Mouse (Mus musculus): ENCODE data around the gene Tbc1d15.
"Not testable (repeated sequence)": the region's sequence is repeated elsewhere in the genome, so short reads cannot be mapped to it uniquely, and the experiment has no call there.

Tbc1d15 gene

DNA sequence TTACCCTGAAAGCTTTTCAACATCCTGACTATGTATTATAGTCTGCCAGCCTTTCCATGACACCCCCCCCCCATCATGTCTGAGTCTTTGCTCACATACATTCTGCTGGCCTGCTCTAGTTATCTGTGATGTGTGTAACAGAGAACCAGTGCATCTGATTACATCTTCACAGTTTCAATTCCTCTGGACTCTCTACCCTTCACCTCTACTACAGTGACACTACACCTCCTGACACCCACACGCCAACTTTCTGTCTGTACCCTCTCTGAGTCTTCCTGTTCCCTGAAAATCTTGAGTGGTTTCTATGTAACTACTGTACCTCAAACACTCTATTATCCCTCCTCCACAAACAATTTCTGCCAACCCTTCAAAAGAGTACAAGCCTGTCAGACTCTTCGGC lies 5.8 kb downstream of the Tbc1d15 start:
- no peak for DNase-seq (ENCODE audit: low spot score)

DNA sequence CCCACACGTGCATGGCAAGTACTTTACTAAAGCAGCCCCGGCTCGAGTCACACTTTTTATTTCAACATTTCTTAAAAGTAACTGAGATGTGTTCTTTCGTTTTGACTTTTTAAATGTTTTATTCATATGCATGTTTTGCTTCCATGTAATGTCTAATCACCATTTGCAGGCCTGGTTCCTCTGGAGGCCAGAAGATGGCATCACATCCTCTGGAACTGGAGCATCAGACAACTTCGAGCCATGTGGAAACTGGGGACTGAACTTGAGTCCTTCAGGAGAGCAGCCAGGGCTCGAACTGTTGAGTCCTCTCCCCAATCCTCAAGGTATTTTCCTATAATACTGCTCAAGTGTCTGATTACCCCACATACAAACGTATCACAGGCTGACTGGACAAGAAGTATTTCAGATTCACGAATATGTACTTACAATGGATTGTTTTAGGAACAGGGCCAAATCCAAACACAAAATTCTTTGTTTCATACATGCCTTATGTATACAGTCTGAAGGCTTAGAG lies 10.1 kb downstream of the Tbc1d15 start:
- no peak for DNase-seq (ENCODE audit: low spot score)

DNA sequence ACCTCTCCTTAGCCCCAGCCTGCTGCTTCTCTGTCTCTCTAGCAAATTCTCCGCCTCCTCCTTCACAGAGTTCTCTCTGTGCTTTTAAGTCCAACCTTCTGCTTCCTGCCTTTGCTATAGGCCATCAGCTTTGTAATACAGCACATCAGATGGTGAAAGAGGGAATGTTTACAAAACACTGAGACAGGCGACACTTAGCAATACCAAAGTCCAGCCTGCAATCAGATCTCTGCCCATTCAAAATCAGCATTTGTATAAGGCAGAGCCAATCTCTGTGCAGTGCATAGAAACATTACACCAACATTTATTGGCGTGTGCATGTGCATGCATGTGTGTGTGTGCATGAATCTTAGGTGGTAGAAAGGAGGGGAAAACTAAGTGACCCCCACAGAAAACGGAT lies 13.3 kb downstream of the Tbc1d15 start:
- no peak for DNase-seq (ENCODE audit: low spot score)

DNA sequence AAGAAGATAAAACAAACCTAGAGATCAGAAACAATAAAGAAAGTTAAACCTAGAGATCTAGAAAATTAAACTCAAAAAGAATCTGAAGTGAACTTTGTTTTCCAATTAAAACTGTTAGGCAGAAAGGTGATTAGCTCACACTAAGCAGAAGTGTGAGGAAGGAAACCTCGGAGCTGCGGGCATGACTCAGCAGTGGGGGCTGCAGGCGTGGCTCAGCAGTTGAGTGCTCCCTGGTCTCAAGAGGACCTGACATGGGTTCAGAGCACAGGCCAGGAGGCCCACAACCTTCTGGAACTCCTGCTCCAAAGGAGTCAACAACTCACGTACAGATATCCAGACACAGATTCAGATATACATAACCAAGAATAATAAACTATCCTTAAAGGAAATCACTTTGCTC lies 14.5 kb downstream of the Tbc1d15 start:
- no peak for DNase-seq (ENCODE audit: low spot score)

DNA sequence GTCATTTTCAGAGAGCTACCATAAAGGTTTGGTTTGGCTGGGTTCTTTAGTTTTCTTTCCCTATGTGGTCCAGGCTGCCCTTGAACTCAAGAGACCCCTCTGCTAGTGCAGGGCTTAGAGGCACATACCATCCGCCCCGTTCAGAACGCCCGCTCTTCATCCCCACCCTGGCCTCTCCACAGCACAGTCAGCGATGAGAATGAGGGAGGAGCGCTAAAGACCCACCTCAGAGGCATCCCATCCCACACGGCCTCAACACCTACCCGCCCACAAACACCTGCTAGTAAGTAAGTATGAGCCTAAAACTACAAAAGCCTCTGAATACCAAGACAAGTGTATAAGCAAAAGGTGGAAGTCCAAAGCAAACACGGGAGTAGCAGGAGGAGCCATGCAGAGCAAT lies 15.8 kb downstream of the Tbc1d15 start:
- no peak for DNase-seq (ENCODE audit: low spot score)

DNA sequence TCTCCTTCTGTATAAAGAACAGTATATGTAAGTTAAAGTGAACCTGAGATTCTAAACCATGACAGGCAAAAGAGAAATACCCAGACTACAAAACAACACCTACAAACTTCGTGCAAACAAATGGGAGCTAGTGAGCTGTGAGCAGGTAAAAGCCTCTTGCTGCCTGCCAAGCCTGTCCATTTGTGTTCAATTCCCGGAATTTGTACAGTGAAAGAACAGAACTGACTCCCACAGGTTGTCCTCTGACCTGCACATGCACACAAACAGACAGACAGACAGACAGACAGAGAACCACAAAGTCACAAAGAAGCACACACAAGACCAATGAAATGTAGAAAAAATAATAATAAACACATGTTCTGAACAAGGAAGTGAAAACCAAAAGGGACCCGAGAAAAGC lies 17.5 kb downstream of the Tbc1d15 start:
- no peak for DNase-seq (ENCODE audit: low spot score)

DNA sequence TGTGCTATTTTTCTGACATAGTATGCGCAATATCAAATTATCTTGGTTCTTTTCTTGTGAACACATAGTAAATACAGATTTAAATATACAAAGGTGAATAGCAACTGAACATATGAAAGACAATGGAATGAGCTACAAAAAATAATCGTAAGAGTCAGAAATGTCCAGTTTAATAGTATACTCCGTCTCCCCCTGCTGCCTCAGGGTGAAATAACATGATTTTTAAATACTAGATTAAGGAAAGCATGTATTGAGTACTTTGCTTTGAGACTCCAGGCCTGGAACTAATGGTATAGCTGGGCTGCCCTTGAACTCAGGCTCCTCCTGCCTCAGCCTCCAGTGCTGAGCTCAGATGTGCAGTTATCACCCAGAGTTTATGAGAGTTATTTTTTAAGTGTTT lies 18.8 kb downstream of the Tbc1d15 start:
- DNase-seq (ENCODE audit: low spot score), result no peak

DNA sequence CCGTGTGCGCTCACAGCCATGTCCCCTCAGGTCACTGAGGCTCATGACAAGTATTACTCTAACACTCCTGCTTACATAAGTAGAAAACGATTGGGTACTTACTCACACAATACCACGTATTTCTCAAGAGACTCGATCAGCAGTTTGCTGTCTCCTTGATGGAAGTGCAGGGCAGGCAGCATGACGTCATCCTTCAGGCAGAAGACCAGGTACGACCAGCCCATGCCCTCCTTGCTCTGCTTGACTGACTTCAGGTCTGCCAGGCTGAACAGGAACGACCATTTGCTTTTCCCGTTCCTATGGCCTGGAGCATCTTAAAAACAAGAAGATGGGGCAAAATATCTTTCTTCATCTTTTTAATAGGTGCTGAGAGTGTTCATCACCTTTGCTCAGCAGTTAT lies 22.2 kb downstream of the Tbc1d15 start:
- DNase-seq (ENCODE audit: low spot score), result no peak

DNA sequence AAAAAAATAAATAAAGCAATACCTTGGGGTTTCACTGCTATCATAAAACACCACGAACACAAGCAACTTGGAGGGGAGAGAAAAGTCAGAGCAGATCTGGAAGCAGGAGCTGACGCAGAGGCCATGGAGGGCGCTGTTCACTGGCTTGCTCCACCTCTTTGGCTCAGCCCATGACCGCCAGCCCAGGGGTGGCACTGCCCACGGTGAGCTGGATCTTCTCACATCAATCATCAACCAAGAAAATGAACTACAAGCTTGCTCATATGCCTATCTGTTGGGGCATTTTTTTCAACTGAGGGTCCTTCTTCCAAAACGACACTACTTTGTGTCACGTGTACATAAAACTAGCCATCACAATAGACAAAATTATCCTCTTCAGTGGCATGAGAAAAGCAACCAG lies 24.7 kb downstream of the Tbc1d15 start:
- no peak for DNase-seq (ENCODE audit: low spot score)

DNA sequence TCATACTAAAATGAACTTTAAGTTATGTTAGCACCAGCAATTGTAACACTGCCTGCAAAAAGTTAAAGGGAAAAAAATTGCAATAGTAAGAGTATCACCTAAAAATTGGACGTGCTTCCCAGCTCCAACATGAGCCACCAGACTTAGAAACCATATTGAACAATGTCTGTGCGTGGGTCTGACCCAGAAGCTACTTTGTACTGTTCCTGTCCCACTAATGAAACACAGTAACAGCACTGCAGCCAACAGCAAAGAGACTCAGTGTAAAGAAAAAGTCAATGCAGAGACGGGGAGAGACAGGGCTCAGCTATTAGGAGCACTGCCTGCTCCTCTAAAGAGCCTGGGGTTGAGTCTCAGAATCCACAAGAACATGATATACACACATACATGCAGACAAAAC lies 27.4 kb downstream of the Tbc1d15 start:
- DNase-seq (ENCODE audit: low spot score), result no peak

DNA sequence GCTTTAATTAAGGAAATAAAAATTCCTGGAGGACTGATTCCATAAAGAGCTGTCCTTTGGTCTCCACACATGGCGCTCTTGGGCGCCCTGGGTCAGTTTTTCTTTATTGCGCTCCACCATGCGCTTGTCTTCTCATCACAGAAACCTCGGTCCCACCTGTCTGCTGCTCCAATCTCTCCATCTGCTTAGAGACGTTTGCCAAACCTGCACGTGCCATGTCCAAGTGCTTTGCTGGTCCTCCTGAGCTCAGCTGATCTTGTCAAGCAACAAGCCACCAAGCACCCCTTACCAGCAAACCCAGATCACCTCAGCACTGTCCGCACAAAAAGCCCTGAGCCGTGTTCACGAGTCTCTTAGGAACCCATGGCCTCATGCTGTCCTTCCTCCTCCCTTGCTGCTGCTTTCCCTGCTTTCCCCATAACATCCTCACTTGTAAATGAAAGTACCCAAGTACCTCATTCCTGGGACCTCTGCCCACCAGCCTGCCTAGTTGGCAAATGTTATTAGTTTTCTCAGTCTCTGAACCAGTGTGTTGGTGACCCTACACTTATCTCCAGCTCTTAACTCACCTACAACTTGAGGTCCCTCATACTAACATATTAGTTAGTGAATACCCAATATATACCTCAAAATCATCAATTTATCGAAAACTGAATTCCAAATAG lies 38.2 kb downstream of the Tbc1d15 start:
- DNase-seq (ENCODE audit: low spot score), result no peak

DNA sequence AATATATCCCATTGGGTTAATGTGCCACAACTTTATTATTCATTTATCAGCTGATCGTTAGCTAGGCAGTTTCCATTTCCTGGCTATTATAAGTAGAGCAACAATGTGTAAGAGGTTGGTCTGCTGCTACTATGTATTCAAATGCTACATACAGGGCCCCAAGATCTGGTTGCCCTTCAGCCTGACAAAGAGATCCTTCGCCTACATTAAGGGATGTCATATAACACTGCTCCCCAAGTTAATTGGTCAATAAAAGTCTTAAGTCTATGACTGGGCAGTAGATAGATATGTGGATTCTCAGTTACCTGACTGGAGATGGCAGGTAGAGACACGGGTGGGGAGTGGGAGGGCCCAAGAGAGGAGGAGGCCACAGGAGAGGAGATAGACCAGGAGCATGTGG lies 45.4 kb downstream of the Tbc1d15 start:
- no peak for DNase-seq (ENCODE audit: low spot score)

DNA sequence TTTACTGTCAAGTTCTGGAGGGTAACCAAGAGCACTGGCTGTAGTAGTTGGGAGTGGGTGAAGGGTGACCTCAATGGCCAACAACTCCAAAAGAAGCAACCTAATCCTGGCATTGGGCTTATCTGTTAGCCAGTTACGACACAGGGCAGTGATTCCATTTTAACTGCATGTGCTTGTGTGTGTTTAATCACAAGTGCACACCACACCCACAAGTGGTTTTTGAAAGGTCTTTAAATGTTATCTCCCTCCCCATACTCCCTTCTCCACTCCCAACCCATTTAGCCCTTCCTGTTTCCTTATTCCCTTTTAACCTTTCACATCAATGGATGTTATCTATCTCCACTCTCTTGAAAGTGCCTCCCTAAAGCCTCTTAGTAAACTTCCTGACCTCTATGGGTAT lies 46.0 kb downstream of the Tbc1d15 start:
- DNase-seq (ENCODE audit: low spot score), result no peak

DNA sequence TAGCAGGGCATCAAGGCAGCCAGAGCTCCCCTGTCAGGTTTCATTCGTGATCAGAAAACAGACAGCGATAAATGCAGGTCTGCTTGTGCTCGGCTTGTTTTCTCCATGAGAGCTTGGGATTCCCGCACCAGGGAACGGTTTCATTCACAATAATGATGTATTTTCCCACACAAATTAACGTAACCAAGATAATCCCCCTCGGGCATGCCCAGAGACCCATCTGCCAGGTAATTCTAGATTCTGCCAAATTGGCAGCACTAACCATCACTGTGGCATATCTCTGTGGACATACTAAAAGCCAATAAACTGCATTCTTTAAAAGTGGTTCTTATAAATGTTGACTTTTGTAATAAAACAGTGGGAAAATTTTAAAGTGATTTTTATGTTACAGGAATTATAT lies 60.1 kb downstream of the Tbc1d15 start:
- DNase-seq (ENCODE audit: low spot score), result no peak

DNA sequence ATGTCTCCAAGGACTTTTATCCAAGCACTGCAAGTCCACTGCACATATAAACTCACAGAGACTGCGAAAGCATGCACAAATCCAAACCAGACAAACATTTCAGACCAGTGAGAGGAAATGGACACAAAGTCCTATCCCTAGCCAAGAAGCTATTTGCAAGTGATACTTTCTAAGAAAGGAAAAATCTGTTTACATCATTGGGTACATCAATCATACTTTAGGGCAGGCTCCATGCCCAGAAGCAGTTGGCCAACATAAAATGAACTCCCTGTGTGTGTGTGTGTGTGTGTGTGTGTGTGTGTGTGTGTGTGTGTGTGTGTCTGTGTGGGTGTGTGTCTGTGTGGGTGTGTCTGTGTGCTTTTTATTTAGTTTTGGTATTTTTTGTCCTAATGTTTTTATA lies 63.9 kb downstream of the Tbc1d15 start:
- DNase-seq (ENCODE audit: low spot score), result no peak

DNA sequence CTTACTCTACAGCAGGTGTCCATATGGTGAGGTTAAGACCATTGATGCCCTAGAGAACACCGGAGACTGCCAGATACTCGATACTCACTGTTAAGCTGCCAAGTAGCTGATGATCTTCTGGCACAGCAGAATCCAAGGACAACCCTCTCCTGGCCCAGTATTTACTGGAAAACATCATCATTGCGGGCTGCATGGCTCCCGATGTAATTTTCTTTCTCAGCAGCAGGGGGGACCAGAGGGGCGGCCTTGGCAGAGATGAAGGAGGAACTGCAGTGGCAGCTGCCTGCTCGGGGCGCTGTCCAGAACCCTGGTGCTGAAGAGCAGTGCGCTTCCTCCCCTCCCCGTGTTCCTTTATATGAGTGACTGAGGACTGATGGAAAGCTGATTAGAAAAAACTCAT lies 66.6 kb downstream of the Tbc1d15 start, which contains the start of gene Tph2:
TSS of gene Tph2 (minus strand) at position 326 of the 400 bp plus-strand sequence.
- peak; percentile 7 for DNase-seq (ENCODE audit: low spot score)

DNA sequence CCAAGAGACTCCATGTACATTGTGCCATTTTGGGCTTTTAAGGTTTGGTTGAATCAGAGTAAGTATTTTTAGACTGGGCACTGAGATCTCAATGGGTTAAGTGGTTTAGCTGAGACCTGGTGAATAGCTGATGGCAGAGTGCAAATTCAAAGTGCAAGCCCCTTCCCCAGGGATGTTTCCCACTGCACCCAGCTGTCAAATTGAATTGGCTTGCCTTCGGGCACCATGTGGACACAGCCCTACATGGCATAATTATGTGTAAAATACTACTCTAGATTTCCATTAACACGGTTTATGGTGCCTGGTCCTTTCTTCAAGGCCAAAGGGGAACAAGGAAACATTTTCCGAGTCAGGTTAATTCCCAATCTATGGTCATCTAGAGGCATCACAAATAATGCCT lies 70.2 kb downstream of the Tbc1d15 start:
- DNase-seq (ENCODE audit: low spot score), result no peak

DNA sequence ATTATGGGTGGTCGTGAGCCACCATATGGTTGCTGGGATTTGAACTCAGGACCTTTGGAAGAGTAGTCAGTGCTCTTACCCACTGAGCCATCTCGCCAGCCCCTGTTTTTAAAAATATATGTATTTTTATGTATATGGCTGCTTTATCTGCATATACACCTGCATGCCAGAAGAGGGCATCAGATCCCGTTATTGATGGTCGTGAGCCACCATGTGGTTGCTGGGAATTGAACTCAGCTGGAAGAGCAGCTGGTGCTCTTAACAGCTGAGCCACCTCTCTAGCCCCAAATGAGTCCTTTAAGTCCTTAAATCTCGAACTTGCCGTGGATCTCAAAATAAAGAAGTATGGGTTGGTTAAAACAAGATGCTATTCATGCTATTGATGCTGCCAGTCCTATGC lies 73.2 kb downstream of the Tbc1d15 start:
- not testable (repeated sequence) for DNase-seq (ENCODE audit: low spot score)

DNA sequence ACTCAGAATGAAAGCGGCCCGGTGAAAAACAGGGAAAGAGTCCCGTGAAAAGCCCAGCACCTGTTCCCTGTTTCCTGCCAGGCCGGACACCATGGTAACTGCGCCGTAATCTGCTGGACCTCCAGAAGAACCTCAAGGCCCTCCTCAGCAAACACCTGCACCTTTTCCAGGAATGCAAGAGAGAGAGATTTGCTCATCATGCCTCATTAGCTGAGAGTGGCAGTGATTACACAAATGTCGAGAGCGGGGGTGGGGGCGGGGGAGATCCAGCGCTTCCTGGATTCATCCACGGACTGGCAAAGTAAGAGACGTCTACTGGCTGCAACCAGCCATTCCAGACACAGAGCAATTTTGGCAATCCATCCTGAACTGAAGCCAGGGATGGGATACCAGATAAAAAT lies 75.7 kb downstream of the Tbc1d15 start:
- DNase-seq (ENCODE audit: low spot score), result no peak

DNA sequence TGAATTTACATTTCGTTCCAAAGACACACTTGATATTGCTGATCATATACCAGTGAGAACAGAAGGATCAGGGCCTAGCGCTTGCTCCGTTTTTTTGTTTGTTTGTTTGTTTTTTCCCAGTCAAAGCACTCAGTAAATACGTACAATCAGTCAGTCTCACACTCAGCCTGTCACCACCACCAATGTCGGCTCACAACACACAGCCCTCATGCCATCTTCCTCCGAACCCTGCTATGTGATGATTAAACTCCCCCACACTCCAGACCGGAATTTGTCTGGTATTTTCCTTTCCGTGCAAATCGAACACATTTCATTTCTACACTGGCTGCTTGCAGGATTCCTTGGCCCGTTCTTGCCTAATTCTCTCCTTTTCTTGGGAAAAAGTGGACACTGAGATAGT lies 77.9 kb downstream of the Tbc1d15 start:
- no peak for DNase-seq (ENCODE audit: low spot score)

DNA sequence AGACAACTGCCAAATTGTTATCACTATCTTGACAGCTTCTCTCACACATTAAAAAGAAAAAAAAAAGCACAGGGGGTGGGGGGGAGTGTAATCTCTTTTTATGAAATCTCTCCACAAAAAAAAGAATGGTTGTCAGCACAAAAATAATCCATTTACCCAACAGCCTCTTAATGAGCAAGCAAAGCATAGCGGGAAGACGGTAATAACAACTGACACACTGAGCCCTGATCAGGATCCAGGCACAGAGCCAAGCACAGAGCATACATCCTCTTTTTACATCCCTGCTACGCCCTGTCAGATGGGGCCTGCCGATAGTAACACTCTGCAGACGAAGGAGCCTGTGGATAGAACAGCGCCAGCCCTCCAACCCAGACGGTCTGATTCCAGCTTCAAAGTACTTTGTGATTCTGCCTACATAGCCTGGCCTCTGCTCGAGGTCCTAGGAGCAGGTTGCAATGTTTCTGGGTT lies 79.9 kb downstream of the Tbc1d15 start:
- DNase-seq (ENCODE audit: low spot score), result no peak

DNA sequence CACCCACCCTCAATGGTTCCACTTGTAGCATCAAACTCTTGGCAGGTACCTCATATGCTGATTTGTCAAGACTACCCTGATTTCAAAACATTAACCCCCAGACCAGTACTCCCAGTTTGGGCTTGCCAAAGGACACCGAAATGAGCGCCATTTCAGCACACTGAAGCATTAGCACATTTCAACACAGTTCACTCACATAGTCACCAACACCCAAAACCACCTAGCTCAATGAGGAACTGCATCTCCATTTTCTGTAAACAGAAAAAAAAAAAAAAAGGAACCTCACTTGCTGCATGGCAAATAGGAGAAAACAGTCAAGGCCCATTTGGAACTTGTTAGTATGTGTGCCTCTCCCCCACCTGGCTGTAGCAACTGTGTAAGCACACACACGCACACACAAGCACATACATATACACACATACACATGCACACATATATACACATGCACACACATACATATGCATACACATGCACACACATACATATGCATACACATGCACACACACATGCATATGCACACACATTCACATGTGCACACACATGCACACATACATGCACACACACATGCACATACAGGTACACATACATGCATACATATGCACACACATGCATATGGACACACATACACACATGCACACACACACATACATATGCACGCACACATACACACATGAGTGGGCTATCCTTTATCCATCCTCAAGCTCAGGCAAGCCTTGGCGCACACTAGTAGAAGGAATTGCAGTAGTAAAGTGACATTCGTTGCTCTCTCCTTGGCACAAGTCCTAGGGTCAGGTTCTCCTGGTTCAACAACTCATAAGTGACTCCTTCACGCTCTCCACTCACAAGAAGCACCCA lies 80.5 kb downstream of the Tbc1d15 start:
- DNase-seq (ENCODE audit: low spot score), result no peak

DNA sequence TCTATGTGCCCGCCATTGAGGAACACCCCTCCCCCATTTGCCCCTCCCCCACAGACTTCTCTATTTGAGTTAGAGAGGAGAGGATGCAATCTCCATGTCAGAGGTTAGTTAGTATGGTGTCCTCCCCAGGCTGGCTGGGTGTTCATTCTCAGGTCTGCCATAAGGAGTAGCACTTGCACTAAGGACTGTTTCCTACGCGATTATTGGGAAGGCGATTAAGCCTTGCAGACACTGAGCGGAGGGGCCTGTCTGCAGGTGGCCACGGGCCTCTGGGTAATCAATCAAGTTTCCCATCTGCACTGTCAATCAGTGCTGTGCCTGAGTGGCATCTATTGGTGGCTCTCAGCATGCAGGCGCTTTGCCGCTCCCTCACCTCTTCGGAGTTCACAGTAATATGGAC lies 81.9 kb downstream of the Tbc1d15 start:
- DNase-seq (ENCODE audit: low spot score), result no peak
